Mouse (Mus musculus): ENCODE measurements at regions not wholly inside any gene's neighbourhood (a gene's known extent, or its start where the extent isn't known, plus 50 kb on each side); places are given as distances from the start of the nearest gene placed in this dataset.

- DNase-seq: no peak
Observed at GRCm38 (mm10) chr10:70738686-70739085, 82.9 kb upstream of the Phyhipl start.

GRCm38 (mm10) chr10:70733956-70734355 is 78.2 kb upstream of the Phyhipl start:
- no peak for DNase-seq

GRCm38 (mm10) chr10:70733478-70733877 is 77.7 kb upstream of the Phyhipl start:
- DNase-seq: no peak

- no peak for DNase-seq
Observed at GRCm38 (mm10) chr10:70725091-70725490, 69.3 kb upstream of the Phyhipl start.

- DNase-seq: no peak
Observed at GRCm38 (mm10) chr10:70722783-70723182, 67.0 kb upstream of the Phyhipl start.

- no peak for DNase-seq
Observed at GRCm38 (mm10) chr10:70722381-70722780, 66.6 kb upstream of the Phyhipl start.

GRCm38 (mm10) chr10:70717464-70717863 is 61.7 kb upstream of the Phyhipl start:
- peak; percentile 67 for DNase-seq

GRCm38 (mm10) chr10:70717025-70717424 is 61.3 kb upstream of the Phyhipl start:
- DNase-seq: peak; percentile 80

- no peak for DNase-seq
Observed at GRCm38 (mm10) chr10:70713306-70713705, 57.5 kb upstream of the Phyhipl start.

GRCm38 (mm10) chr10:70708806-70709205 is 53.0 kb upstream of the Phyhipl start:
- no peak for DNase-seq

Data from cerebellum, adult 9-11 months (tissue).